Mouse (Mus musculus): Measurements from ENCODE around the gene Mlxip. TPM values are rescaled to one million over a fixed set of nuclear protein-coding genes. Genes with fewer than 3 reads are reported as not detected.

The Mlxip gene
- polyA plus RNA-seq, 1 experiment from 2014 or later: 27.7 TPM

DNA sequence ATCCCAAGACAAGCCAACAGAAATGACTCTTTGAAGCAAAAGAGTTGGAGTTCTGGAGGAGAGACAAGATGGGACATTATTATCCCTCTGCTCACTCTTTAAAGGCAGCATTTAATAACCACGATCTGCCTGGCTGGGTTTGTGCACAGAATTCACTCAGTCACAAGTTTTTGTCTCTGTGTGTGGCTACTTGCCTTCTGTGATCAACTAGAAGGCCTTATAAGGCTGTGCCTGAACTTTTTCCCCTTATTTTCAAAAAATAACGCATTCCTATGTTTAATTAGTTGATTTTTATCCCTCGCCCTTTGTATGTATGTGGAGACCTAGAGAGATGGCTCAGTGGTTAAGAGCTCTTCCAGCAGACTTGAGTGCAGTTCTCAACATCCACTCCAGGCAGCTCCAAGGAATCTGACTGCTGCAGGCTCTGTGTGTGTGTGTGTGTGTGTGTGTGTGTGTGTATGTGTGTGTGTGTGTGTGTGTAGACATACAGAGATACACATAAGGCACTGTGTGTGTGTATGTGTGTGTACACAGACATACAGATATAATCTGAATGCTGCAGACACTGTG is 37.8 kb downstream of the Mlxip start:
- H3K27ac ChIP-seq (ENCODE audit: low read depth): peak overlapping the region; percentile 88
- WGBS: 29% methylated on average over 3 of the region's 3 CpGs

DNA sequence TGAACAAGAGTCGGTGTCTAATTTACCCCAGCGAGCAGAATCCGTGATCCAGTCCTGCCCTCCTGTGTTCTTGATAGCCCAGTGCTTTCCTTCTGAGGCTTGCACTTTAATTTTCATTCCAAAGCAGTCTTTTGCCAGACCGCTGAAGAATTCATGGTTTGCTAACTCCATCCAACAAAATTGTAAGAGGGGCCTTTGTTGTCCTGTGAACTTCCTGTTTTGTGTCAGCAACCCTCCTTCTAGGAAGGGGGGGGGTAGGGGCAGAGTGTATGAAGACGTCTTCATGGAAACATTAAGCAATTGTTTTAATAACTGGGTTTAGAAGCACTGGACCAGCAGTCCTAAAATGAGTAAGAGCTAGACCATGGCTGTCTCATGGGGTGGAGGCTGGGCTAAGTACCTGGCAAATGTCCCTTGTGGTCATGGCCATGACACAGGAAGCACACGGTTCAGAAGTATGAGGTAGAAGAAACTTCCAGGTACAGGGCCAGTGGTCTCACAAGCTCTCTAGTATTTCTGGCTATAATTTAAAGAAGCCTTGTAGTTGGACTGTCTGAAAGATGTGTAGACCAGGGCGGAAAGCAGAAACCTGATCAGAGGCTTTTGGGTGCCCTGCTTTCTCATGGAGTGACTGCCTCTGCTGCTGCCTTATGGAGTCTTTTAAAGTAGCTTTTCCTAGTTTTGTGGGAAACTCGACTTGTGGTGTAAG is 41.6 kb downstream of the Mlxip start:
- DNase-seq (peak; percentile 63), ATAC-seq (ENCODE audit: insufficient read depth) (0 out of 2 replicates have a peak, but pooled peaks have one; percentile 2)

More for the DNA sequence above, 37.8 kb downstream of the Mlxip start:
- DNase-seq (no peak), ATAC-seq (ENCODE audit: insufficient read depth) (peak; percentile 76)
- Histone ChIP-seq H3K4me2 (peak overlapping the region; percentile 12; the same call in 1 of the 2 replicates), H3K27me3 (ENCODE audit: insufficient read depth, low read length) (no peaks in the 10 kb centered on the region), H3K9me3 (ENCODE audit: low read depth, low read length) (no peaks in the 10 kb centered on the region), H3K4me3 (ENCODE audit: low read depth, low read length) (no peak overlapping the region), H3K36me3 (ENCODE audit: insufficient read depth) (no peaks in the 10 kb centered on the region), H3K4me1 (ENCODE audit: insufficient read depth) (peaks cover 20% of the 10 kb centered on the region), H3K9ac (no peak overlapping the region)
- no peak for TF ChIP-seq CTCF (IDR thresholded peaks at IDR 0.05; ENCODE audit: low read depth)

DNA sequence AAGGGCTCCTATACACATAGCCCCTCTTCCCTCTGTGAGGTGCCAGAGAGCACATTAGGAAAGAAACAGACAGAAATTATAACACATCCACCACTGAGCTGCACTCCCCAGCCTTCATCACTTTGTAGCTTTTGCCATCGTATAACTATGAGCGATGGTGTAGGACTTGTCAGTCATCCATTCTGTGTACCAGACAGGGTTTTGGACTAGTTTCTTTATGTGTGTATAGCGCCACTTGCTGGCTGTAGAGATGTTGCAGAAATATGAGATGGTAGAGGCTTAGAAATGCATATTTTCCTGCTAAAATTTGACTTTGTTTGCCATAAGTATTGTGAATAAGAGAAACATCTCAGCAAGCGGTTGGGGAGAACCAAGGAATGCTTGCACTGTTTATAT is 42.2 kb downstream of the Mlxip start:
- Histone ChIP-seq H3K4me2 (no peak overlapping the region), H3K9me3 (ENCODE audit: low read depth, low read length) (no peaks in the 10 kb centered on the region), H3K9ac (no peak overlapping the region), H3K27ac (ENCODE audit: low read depth) (no peak overlapping the region), H3K4me1 (ENCODE audit: insufficient read depth) (peaks cover 14% of the 10 kb centered on the region), H3K27me3 (ENCODE audit: insufficient read depth, low read length) (no peaks in the 10 kb centered on the region), H3K4me3 (ENCODE audit: low read depth, low read length) (no peak overlapping the region), H3K36me3 (ENCODE audit: insufficient read depth) (peaks cover 10% of the 10 kb centered on the region)
- 34% methylated on average over 4 of the region's 4 CpGs for WGBS
- peak; percentile 83 for DNase-seq
- 0 out of 2 replicates have a peak, but pooled peaks have one; percentile 36 for ATAC-seq (ENCODE audit: insufficient read depth)
- TF ChIP-seq CTCF (IDR thresholded peaks at IDR 0.05; ENCODE audit: low read depth): peak; percentile 71

More for the DNA sequence above, 41.6 kb downstream of the Mlxip start:
- Histone ChIP-seq H3K4me1 (ENCODE audit: insufficient read depth) (peaks cover 20% of the 10 kb centered on the region), H3K36me3 (ENCODE audit: insufficient read depth) (peaks cover 7% of the 10 kb centered on the region), H3K9ac (no peak overlapping the region), H3K4me3 (ENCODE audit: low read depth, low read length) (no peak overlapping the region), H3K4me2 (no peak overlapping the region), H3K27ac (ENCODE audit: low read depth) (no peak overlapping the region), H3K9me3 (ENCODE audit: low read depth, low read length) (no peaks in the 10 kb centered on the region), H3K27me3 (ENCODE audit: insufficient read depth, low read length) (no peaks in the 10 kb centered on the region)
- TF ChIP-seq CTCF (IDR thresholded peaks at IDR 0.05; ENCODE audit: low read depth): peak; percentile 28
- WGBS: 45% methylated on average over 8 of the region's 8 CpGs

DNA sequence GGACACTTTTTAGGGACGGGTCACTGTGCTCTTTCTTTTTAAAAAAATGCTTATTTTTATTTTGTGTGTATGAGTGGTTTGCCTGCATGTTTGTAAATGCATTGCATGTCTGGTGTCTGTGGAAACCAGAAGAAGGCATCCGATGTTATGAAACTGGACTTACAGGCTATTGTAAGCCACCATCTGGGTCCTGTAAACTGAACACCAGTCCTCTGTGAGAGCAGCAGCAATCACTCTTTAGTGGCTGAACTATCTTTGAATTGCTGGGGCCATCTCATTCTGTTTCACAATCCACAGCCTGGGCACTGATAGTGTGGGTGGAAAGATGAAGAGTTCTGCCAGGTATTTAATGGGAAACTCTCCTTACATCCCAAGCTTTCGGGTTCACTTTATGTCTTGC is 43.8 kb downstream of the Mlxip start:
- H3K4me3 ChIP-seq (ENCODE audit: low read depth, low read length): no peak overlapping the region
- DNase-seq: no peak
- H3K36me3 ChIP-seq (ENCODE audit: insufficient read depth): peaks cover 24% of the 10 kb centered on the region
- no peak overlapping the region for H3K27ac ChIP-seq (ENCODE audit: low read depth)
- H3K4me1 ChIP-seq (ENCODE audit: insufficient read depth): peaks cover under 1% of the 10 kb centered on the region
- no peak for ATAC-seq (ENCODE audit: insufficient read depth)
- 78% methylated on average over 3 of the region's 3 CpGs for WGBS
- no peak overlapping the region for H3K9ac ChIP-seq
- no peak overlapping the region for H3K4me2 ChIP-seq
- no peaks in the 10 kb centered on the region for H3K27me3 ChIP-seq (ENCODE audit: insufficient read depth, low read length)
- no peak for TF ChIP-seq CTCF (IDR thresholded peaks at IDR 0.05; ENCODE audit: low read depth)
- no peaks in the 10 kb centered on the region for H3K9me3 ChIP-seq (ENCODE audit: low read depth, low read length)

DNA sequence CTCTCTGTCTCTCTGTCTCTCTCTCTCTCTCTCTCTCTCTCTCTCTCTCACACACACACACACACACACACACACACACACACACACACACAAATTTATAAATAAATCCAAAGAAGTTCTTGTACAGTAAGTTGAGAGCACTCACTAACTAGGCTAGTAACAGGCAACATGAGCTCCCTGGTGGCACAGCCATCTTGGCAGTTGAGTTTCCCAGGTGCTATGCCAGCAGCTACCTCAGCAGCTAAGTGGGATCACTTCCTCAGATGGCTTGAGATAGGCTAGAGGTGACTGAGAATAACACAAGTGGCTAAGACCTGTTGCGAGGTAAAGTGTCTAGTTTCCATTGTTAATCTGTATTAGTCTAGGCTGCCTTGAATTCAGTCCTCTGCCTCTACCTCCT is 44.7 kb downstream of the Mlxip start:
- Histone ChIP-seq H3K4me3 (ENCODE audit: low read depth, low read length) (no peak overlapping the region), H3K9ac (no peak overlapping the region), H3K4me1 (ENCODE audit: insufficient read depth) (no peaks in the 10 kb centered on the region), H3K4me2 (no peak overlapping the region), H3K27ac (ENCODE audit: low read depth) (no peak overlapping the region), H3K36me3 (ENCODE audit: insufficient read depth) (peaks cover 26% of the 10 kb centered on the region), H3K9me3 (ENCODE audit: low read depth, low read length) (no peaks in the 10 kb centered on the region), H3K27me3 (ENCODE audit: insufficient read depth, low read length) (no peaks in the 10 kb centered on the region)
- no peak for ATAC-seq (ENCODE audit: insufficient read depth)
- WGBS: 85% methylated on average over 1 of the region's 1 CpGs
- TF ChIP-seq CTCF (IDR thresholded peaks at IDR 0.05; ENCODE audit: low read depth): no peak
- DNase-seq: no peak

DNA sequence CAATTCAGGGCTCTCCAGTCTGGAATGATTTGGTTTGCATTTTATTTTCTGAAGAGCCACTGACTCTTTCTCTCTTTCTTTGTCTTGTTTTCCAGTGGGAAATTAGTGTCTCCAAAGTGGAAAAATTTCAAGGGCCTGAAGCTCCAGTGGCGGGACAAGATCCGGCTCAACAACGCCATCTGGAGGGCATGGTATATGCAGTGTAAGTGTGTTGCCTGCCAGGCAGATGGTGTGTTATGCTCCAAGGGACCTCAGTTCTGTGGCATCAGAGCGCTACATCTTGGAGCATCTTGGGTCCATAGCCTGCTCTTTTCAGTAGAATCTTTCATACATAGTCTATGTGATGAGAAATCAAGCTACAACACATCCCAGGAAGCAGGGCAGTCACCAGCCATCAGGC is 45.3 kb downstream of the Mlxip start:
- Histone ChIP-seq H3K27ac (ENCODE audit: low read depth) (no peak overlapping the region), H3K9ac (no peak overlapping the region), H3K4me3 (ENCODE audit: low read depth, low read length) (no peak overlapping the region), H3K9me3 (ENCODE audit: low read depth, low read length) (no peaks in the 10 kb centered on the region), H3K4me2 (no peak overlapping the region), H3K36me3 (ENCODE audit: insufficient read depth) (peaks cover 32% of the 10 kb centered on the region), H3K4me1 (ENCODE audit: insufficient read depth) (no peaks in the 10 kb centered on the region), H3K27me3 (ENCODE audit: insufficient read depth, low read length) (no peaks in the 10 kb centered on the region)
- DNase-seq (peak; percentile 31), ATAC-seq (ENCODE audit: insufficient read depth) (no peak)
- peak; percentile 37 for TF ChIP-seq CTCF (IDR thresholded peaks at IDR 0.05; ENCODE audit: low read depth)
- 78% methylated on average over 4 of the region's 4 CpGs for WGBS

DNA sequence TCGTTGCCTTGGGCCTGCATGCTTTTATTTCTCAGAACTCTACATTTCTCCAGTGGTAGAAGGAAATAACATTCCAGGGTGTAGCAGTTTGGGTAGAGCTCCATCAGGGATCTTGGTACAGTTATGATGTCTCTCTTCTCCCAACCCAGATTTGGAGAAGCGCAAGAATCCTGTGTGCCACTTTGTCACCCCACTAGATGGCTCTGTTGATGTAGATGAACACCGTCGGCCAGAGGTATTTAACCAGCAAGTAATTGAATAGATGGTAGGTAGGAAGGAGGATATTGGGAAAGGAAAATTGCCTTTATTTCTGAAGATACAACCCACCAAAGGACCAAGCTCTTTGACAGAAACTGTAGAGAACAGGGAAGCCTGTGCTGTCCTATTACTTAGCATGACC is 46.1 kb downstream of the Mlxip start:
- Histone ChIP-seq H3K36me3 (ENCODE audit: insufficient read depth) (peaks cover 37% of the 10 kb centered on the region), H3K4me1 (ENCODE audit: insufficient read depth) (no peaks in the 10 kb centered on the region), H3K27ac (ENCODE audit: low read depth) (no peak overlapping the region), H3K4me2 (no peak overlapping the region), H3K4me3 (ENCODE audit: low read depth, low read length) (no peak overlapping the region), H3K9me3 (ENCODE audit: low read depth, low read length) (no peaks in the 10 kb centered on the region), H3K9ac (no peak overlapping the region), H3K27me3 (ENCODE audit: insufficient read depth, low read length) (no peaks in the 10 kb centered on the region)
- TF ChIP-seq CTCF (IDR thresholded peaks at IDR 0.05; ENCODE audit: low read depth): peak; percentile 31
- ATAC-seq (ENCODE audit: insufficient read depth) (no peak), DNase-seq (no peak)
- 53% methylated on average over 4 of the region's 4 CpGs for WGBS

All from lung, embryonic 14.5 days (tissue).